Mouse (Mus musculus): ENCODE results near the gene Fam98a. TPM values are rescaled to one million over a fixed set of nuclear protein-coding genes. Genes with fewer than 3 reads are reported as not detected.

Gene Fam98a
- polyA plus RNA-seq (2012; ENCODE audit: insufficient read depth, insufficient read length, low replicate concordance, missing spikeins), result not detected in 2 replicates

DNA sequence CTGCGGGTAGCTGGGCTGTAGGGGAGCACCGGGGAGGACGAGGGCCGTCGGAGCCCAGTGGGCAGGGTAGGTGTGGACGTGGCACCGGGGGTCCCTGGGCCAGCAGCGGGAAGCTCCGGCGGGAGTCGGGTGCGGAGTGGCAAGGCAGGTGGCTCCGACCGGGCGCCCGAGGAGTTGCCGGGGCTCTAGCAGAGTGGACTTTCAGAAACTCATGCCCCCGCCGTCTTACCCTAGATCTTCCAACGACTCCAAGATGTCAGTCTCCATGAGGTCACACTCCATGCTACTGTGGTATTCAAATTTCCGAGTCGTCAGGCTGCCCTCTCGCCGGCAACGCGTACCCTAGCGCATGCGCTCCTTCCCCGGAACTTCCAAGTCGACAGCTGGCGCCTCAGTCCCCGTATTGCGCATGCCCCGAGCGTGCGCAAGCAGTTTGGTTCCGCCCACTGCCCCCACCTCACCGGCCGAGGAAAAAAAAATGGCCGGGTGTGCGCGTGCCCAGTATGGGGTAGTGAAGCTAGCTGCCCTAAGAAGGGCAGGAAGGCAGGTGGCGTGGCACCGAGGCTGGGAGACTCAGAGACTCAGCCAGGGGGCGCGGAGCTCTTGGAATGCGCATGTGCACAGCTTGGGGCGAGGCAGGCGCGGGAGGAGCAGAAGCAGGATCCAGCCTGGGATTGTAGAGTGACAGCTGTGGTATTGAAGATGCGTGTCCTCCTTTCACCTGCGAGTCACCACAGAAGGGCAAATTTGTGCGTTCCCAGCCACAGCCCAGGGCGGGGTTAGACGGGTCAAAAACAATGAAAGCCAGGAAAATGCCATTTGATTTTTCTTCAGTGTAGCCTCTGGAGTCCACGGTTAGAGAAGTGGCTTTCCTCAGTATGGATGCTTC lies at the start of gene Fam98a:
Fam98a (minus strand) TSS at position 435 of the 889 bp plus-strand sequence.
- H3K27ac ChIP-seq (ENCODE audit: insufficient read depth, low read depth, low read length), result no peak within 1 kb of the TSS
- under 1% methylated on average over 56 of the region's 56 CpGs for WGBS
- peaks cover 2% of the 10 kb centered on the region for H3K4me1 ChIP-seq (ENCODE audit: control insufficient read depth, insufficient read depth, low read length)
- TF ChIP-seq CTCF (IDR thresholded peaks at IDR 0.05; ENCODE audit: insufficient read depth, low read depth, low read length), result peak; percentile 17; the same call in 1 of the 2 replicates
- peak; percentile 68 for TF ChIP-seq POLR2A (IDR thresholded peaks at IDR 0.05; ENCODE audit: insufficient read depth, low read depth, low read length)
- H3K4me3 ChIP-seq (ENCODE audit: insufficient read depth, low read depth, low read length), result peak within 1 kb of the TSS; percentile 68

DNA sequence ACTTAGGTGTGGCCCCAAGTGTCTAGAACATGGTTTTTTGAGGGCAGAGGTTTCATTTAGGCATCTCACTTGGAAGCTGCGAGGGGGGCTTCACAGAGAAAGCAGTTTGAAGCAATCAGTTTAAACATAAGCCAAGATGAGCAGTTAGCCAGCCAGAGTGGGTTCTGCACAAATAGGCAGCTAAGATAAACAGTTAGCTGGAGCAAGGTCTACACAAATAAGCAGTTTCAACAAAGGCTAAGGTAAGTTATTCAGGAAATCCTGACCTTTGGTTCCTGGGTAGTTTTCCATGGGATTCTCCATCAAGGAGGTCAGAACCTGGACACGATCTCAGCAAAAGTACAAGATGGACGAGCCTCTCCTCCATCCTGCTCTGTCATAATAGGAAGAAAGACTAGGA lies 46.9 kb upstream of the Fam98a start:
- no peak for TF ChIP-seq POLR2A (IDR thresholded peaks at IDR 0.05; ENCODE audit: insufficient read depth, low read depth, low read length)
- no peak for TF ChIP-seq CTCF (IDR thresholded peaks at IDR 0.05; ENCODE audit: insufficient read depth, low read depth, low read length)
- H3K4me3 ChIP-seq (ENCODE audit: insufficient read depth, low read depth, low read length), result no peak overlapping the region
- 87% methylated on average over 3 of the region's 3 CpGs for WGBS
- no peak overlapping the region for H3K27ac ChIP-seq (ENCODE audit: insufficient read depth, low read depth, low read length)
- no peaks in the 10 kb centered on the region for H3K4me1 ChIP-seq (ENCODE audit: control insufficient read depth, insufficient read depth, low read length)

DNA sequence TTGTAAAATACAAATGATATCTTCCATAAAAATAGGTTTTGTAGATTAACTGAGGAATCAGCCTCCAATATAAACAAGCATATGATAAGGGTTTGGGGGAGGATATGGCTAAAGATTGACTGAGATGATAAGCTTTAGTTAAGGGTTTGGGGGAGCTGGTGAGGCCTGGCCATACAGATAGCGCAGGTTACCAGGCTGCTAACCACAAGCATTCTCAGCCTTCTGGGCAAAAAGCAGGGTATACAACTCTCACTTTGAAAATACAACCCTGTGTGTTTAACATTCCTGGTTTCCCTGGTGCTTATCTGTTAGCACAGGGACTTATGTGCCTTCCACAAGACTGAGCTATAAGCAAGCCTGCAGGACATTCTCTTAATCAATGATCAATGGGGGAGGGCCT lies 31.0 kb upstream of the Fam98a start:
- TF ChIP-seq POLR2A (IDR thresholded peaks at IDR 0.05; ENCODE audit: insufficient read depth, low read depth, low read length) (no peak), CTCF (IDR thresholded peaks at IDR 0.05; ENCODE audit: insufficient read depth, low read depth, low read length) (no peak)
- H3K4me1 ChIP-seq (ENCODE audit: control insufficient read depth, insufficient read depth, low read length), result no peaks in the 10 kb centered on the region
- WGBS, result 100% methylated on average over 1 of the region's 1 CpGs
- H3K27ac ChIP-seq (ENCODE audit: insufficient read depth, low read depth, low read length), result no peak overlapping the region
- H3K4me3 ChIP-seq (ENCODE audit: insufficient read depth, low read depth, low read length), result no peak overlapping the region

DNA sequence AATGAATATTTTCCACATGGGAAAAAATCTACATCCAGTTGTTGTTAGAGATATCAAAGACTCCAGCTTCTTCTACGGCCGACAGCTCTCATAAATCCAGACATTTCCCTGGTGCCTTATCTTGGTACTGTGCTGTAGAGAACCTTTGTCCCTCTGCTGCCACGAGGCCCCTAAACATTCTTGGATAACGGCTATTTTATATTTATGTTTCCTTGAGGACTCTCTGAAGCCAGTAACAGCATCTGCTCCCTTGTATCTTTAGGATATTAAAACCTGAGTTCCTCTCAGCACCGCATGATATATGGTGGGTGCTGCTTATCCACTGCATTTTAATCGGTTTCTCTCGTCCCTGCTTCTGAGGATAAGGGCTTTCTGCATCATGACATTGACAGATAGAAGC lies 23.9 kb upstream of the Fam98a start:
- TF ChIP-seq POLR2A (IDR thresholded peaks at IDR 0.05; ENCODE audit: insufficient read depth, low read depth, low read length) (no peak), CTCF (IDR thresholded peaks at IDR 0.05; ENCODE audit: insufficient read depth, low read depth, low read length) (no peak)
- Histone ChIP-seq H3K4me3 (ENCODE audit: insufficient read depth, low read depth, low read length) (no peak overlapping the region), H3K4me1 (ENCODE audit: control insufficient read depth, insufficient read depth, low read length) (no peaks in the 10 kb centered on the region), H3K27ac (ENCODE audit: insufficient read depth, low read depth, low read length) (no peak overlapping the region)
- WGBS, result 91% methylated on average over 7 of the region's 7 CpGs

DNA sequence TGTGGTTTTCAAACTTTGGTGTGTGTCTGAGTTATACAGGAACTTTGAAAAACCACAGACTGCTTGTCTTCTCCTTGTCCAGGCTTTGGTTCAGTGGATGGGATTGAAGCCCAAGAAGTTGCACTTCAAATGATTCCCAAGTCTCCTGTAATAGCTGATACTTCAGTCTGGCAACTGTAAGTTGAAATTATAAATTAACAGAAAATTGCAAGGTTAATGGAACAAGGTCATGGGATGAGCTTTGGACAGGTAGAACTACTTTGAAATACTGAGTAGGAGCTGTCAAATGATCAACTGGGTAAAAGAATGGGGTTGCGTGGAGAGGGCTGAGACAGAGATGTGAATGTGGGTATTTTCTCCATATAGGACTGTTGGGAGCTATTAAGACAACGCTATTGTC lies 6.3 kb upstream of the Fam98a start:
- WGBS, result 93% methylated on average over 2 of the region's 2 CpGs
- Histone ChIP-seq H3K4me3 (ENCODE audit: insufficient read depth, low read depth, low read length) (no peak overlapping the region), H3K4me1 (ENCODE audit: control insufficient read depth, insufficient read depth, low read length) (no peaks in the 10 kb centered on the region), H3K27ac (ENCODE audit: insufficient read depth, low read depth, low read length) (no peak overlapping the region)
- TF ChIP-seq POLR2A (IDR thresholded peaks at IDR 0.05; ENCODE audit: insufficient read depth, low read depth, low read length) (no peak), CTCF (IDR thresholded peaks at IDR 0.05; ENCODE audit: insufficient read depth, low read depth, low read length) (no peak)

DNA sequence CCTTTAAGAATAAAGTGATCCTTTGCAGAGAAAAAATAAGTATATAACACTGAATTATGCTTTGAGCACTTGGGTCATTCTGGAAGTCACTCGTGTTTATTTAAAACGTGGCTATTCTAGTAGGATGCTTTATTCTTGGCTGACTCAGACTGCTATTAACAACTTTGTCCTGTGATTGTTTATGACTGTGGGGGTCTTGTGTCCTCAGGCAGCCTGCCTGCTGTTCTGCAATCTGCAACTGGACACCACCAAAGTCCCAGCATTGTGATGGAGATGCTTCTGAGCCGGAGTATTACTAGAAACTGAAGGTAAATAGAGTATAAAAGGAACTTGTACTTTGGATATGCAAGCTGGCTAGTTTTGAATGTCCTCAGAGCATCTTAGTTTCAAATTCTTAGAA lies 5.3 kb upstream of the Fam98a start:
- TF ChIP-seq POLR2A (IDR thresholded peaks at IDR 0.05; ENCODE audit: insufficient read depth, low read depth, low read length) (no peak), CTCF (IDR thresholded peaks at IDR 0.05; ENCODE audit: insufficient read depth, low read depth, low read length) (no peak)
- no peak overlapping the region for H3K4me3 ChIP-seq (ENCODE audit: insufficient read depth, low read depth, low read length)
- no peak overlapping the region for H3K27ac ChIP-seq (ENCODE audit: insufficient read depth, low read depth, low read length)
- WGBS, result 19% methylated on average over 3 of the region's 3 CpGs
- H3K4me1 ChIP-seq (ENCODE audit: control insufficient read depth, insufficient read depth, low read length), result no peaks in the 10 kb centered on the region

DNA sequence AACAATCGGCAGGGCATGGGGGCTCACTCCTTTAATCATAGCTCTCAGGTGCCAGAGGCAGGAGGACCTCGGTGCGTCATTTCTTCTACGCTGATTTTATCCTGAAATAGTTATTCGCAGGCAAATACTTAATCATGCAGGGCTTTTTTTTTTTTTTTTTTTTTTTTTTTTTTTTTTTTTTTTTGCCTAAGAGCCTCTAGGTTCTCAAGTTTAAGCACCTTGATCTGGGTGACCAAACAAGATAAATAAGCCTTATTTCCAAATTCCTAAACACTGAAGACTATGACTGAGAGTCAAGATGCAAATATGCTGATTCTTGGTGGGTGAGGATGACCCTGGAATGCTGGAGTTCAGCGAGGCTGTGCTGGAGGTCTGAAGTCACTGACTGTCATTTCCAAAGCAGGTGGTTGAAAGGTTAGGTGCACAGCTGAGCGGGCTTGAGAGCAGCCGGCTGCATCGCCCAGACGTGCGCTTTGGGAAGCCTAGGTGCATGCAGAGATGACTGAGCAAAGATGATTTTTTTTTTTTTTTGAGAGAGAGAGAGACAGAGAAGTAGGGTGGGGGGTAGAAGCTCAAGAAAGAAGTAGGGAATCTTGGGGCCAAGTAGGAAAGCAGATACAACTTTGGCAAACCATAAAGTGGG lies 854 bp downstream of the Fam98a start:
- 35% methylated on average over 11 of the region's 11 CpGs for WGBS
- Histone ChIP-seq H3K27ac (ENCODE audit: insufficient read depth, low read depth, low read length) (no peak overlapping the region), H3K4me1 (ENCODE audit: control insufficient read depth, insufficient read depth, low read length) (peaks cover 2% of the 10 kb centered on the region), H3K4me3 (ENCODE audit: insufficient read depth, low read depth, low read length) (peak overlapping the region; percentile 68)
- TF ChIP-seq CTCF (IDR thresholded peaks at IDR 0.05; ENCODE audit: insufficient read depth, low read depth, low read length), result no peak
- TF ChIP-seq POLR2A (IDR thresholded peaks at IDR 0.05; ENCODE audit: insufficient read depth, low read depth, low read length), result no peak

DNA sequence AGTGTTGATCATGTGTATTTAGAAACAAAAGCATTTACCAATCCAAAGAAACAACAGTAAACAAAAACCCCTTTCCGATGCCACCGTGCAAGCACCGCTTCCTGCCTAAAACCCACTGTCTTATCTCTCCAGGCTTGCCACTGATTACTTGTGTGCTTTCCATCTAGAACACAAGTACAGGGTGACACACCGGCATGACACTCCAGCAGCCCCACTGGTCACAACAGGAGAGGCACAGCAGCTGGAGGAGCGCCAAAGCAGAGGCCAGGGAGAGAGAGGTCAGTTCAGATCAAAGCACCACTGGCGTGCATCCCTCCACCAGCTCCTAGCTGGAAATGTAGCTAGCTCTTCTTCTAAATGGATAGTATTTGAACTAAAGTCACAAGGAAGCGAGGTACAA lies 7.5 kb downstream of the Fam98a start:
- H3K4me3 ChIP-seq (ENCODE audit: insufficient read depth, low read depth, low read length), result no peak overlapping the region
- H3K4me1 ChIP-seq (ENCODE audit: control insufficient read depth, insufficient read depth, low read length), result no peaks in the 10 kb centered on the region
- H3K27ac ChIP-seq (ENCODE audit: insufficient read depth, low read depth, low read length), result no peak overlapping the region
- TF ChIP-seq POLR2A (IDR thresholded peaks at IDR 0.05; ENCODE audit: insufficient read depth, low read depth, low read length) (no peak), CTCF (IDR thresholded peaks at IDR 0.05; ENCODE audit: insufficient read depth, low read depth, low read length) (no peak)
- WGBS, result 82% methylated on average over 7 of the region's 7 CpGs

DNA sequence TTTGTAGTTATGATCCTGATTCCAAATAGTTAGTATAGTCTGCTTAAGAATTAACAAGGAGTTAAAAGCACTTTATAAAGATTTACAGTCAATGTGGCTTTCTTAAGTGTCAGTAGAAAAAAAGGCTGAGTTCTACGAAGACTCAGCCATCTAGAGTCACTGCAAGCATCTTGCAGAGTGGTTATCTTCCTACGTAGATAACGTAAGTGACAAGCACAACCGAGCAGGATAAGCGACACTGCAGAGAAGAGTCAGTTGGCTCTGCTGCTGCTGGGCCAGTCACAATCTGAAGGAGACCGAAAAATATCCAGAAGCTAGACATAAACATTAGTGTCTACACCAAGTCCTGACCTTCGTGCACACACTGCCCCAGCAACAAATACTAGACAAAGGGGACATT lies 8.3 kb downstream of the Fam98a start:
- H3K27ac ChIP-seq (ENCODE audit: insufficient read depth, low read depth, low read length), result no peak overlapping the region
- H3K4me1 ChIP-seq (ENCODE audit: control insufficient read depth, insufficient read depth, low read length), result no peaks in the 10 kb centered on the region
- TF ChIP-seq CTCF (IDR thresholded peaks at IDR 0.05; ENCODE audit: insufficient read depth, low read depth, low read length), result no peak
- TF ChIP-seq POLR2A (IDR thresholded peaks at IDR 0.05; ENCODE audit: insufficient read depth, low read depth, low read length), result no peak
- no peak overlapping the region for H3K4me3 ChIP-seq (ENCODE audit: insufficient read depth, low read depth, low read length)
- WGBS, result 89% methylated on average over 7 of the region's 7 CpGs

Data from olfactory bulb, adult 2 months (tissue).